Mouse (Mus musculus): ENCODE measurements around the gene Tmem136. TPM values are rescaled to one million over a fixed set of nuclear protein-coding genes. Genes with fewer than 3 reads are reported as not detected.
A peak's percentile ranks its signal among the peaks of the same experiment; 100 is the strongest.

The Tmem136 gene
- polyA plus RNA-seq, 1 experiment from 2014 or later = 13.6 TPM

GRCm38 (mm10) chr9:43107187-43107517 is 9.2 kb downstream of the Tmem136 start, which contains the start of gene Arhgef12:
Gene Arhgef12, minus strand, starts transcription at chr9:43107239.
- ATAC-seq (replicated peaks; ENCODE audit: insufficient number of reproducible peaks, low FRiP score, low TSS enrichment, low read depth) (no peak), DNase-seq (ENCODE audit: low spot score) (peak; percentile 67)
- peak within 1 kb of the TSS; percentile 63 for H3K4me2 ChIP-seq (ENCODE audit: low read depth, low read length)
- peak within 1 kb of the TSS; percentile 88 for H3K9ac ChIP-seq (replicated peaks; ENCODE audit: low read length)
- H3K4me3 ChIP-seq (ENCODE audit: low read depth, low read length) = peak within 1 kb of the TSS; percentile 64
- peak within 1 kb of the TSS; percentile 77 for H3K27ac ChIP-seq (replicated peaks; ENCODE audit: low read depth, low read length)
- 34% methylated on average over 10 of the region's 10 CpGs for WGBS
- H3K4me1 ChIP-seq (ENCODE audit: control insufficient read depth, insufficient read depth, low read length) = no peaks in the 10 kb centered on the region; the same call in 1 of the 2 replicates
- H3K27me3 ChIP-seq (ENCODE audit: control insufficient read depth, insufficient read depth, low read length) = no peaks in the 10 kb centered on the region
- no peaks in the 10 kb centered on the region for H3K9me3 ChIP-seq (replicated peaks; ENCODE audit: control insufficient read depth, low read length)
- no peaks in the 10 kb centered on the region for H3K36me3 ChIP-seq (replicated peaks; ENCODE audit: control insufficient read depth, insufficient read depth, low read depth, low read length)

DNA sequence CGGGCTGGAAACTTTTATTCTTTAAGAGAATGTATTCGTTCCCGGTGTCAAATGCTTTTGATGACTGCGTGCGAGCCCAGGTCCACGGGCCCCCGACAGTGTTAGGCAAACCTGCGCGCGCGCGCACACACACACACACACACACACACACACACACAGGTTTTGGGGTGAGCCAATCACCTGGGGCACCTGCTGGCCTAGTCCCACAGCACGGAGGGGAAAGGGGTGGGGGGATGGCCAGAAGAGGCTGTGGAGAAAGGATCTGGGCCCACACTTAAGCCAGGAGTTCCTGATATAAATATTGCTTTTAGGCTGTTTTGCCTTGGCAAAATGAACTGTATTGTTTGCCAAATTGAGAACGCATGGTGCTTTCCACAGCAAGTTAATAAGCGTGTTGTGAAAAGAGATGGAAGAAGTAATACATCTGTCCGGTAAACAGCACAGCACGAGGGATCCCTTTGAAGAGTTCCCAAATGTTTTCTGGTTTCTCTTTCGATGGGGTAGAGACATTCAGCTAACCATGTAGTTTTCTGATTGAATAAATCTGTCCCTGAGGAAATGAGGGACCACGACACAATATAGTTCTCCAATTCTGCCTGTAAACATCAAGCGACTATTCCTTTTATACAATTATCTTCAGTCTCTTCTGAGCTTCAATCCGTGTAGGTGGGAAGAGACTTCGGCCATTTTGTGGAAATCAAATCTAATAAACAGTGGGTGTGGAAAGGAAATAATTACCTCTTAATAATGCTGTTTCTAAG is 9.8 kb downstream of the Tmem136 start:
- peak overlapping the region; percentile 88 for H3K9ac ChIP-seq (replicated peaks; ENCODE audit: low read length)
- peak overlapping the region; percentile 64 for H3K4me3 ChIP-seq (ENCODE audit: low read depth, low read length)
- DNase-seq (ENCODE audit: low spot score) (no peak), ATAC-seq (replicated peaks; ENCODE audit: insufficient number of reproducible peaks, low FRiP score, low TSS enrichment, low read depth) (peak; percentile 35; the same call in 1 of the 2 replicates)
- H3K27me3 ChIP-seq (ENCODE audit: control insufficient read depth, insufficient read depth, low read length) = no peaks in the 10 kb centered on the region
- 0 out of 2 replicates have a peak overlapping the region, but pooled peaks have one; percentile 77 for H3K27ac ChIP-seq (replicated peaks; ENCODE audit: low read depth, low read length)
- no peaks in the 10 kb centered on the region for H3K9me3 ChIP-seq (replicated peaks; ENCODE audit: control insufficient read depth, low read length)
- 24% methylated on average over 22 of the region's 22 CpGs for WGBS
- peak overlapping the region; percentile 63 for H3K4me2 ChIP-seq (ENCODE audit: low read depth, low read length)
- no peaks in the 10 kb centered on the region; the same call in 1 of the 2 replicates for H3K4me1 ChIP-seq (ENCODE audit: control insufficient read depth, insufficient read depth, low read length)
- H3K36me3 ChIP-seq (replicated peaks; ENCODE audit: control insufficient read depth, insufficient read depth, low read depth, low read length) = no peaks in the 10 kb centered on the region

- H3K4me3 ChIP-seq (ENCODE audit: low read depth, low read length) = peak overlapping the region; percentile 64
- no peaks in the 10 kb centered on the region for H3K36me3 ChIP-seq (replicated peaks; ENCODE audit: control insufficient read depth, insufficient read depth, low read depth, low read length)
- peak overlapping the region; percentile 63 for H3K4me2 ChIP-seq (ENCODE audit: low read depth, low read length)
- ATAC-seq (replicated peaks; ENCODE audit: insufficient number of reproducible peaks, low FRiP score, low TSS enrichment, low read depth) (peak; percentile 82), DNase-seq (ENCODE audit: low spot score) (peak; percentile 96)
- WGBS = under 1% methylated on average over 82 of the region's 91 CpGs
- H3K9ac ChIP-seq (replicated peaks; ENCODE audit: low read length) = peak overlapping the region; percentile 88
- peak overlapping the region; percentile 77 for H3K27ac ChIP-seq (replicated peaks; ENCODE audit: low read depth, low read length)
- no peaks in the 10 kb centered on the region for H3K27me3 ChIP-seq (ENCODE audit: control insufficient read depth, insufficient read depth, low read length)
- H3K4me1 ChIP-seq (ENCODE audit: control insufficient read depth, insufficient read depth, low read length) = no peaks in the 10 kb centered on the region; the same call in 1 of the 2 replicates
- no peaks in the 10 kb centered on the region for H3K9me3 ChIP-seq (replicated peaks; ENCODE audit: control insufficient read depth, low read length)
Measured at GRCm38 (mm10) chr9:43105664-43106361, 10.6 kb downstream of the Tmem136 start.

DNA sequence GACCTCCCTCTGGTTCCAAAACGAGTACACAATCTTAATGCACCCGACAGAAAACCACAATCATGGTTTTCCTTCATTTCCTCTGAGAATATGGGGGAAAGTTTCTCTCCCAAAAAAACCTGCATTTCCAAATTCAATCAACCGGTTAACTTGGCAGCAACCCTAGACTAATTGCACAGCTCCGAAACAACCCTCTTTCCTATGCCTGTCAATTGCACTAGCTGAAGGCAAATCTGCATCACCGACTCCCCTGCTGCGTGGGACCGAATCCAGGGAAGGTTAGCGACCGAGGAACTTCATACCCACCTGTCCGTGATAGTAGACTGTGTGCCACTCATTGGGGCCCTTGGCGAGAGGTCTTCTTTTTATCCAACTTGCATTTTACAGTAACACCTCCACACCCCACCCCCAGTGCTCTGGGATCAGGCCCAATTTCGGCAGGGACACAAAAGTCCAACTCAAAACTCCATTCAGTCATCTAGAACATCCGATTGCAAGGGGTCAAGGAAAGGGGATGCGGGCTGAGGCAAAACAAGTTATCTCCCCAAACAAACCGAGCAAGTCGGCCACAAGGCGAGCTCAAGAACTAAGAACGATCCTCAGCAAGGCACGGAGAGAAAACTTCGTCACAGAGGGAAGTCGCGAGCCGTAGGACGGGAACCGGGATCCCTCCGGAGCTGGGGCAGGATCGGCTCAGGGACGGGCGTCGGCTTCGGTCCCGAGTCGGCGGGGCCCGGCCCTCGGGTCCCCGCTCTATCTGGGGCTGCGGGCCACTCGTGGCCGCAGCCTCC is 11.3 kb downstream of the Tmem136 start:
- peak; percentile 57 for DNase-seq (ENCODE audit: low spot score)
- peak overlapping the region; percentile 88 for H3K9ac ChIP-seq (replicated peaks; ENCODE audit: low read length)
- peak; percentile 3; the same call in 1 of the 2 replicates for ATAC-seq (replicated peaks; ENCODE audit: insufficient number of reproducible peaks, low FRiP score, low TSS enrichment, low read depth)
- WGBS = under 1% methylated on average over 40 of the region's 40 CpGs
- H3K4me3 ChIP-seq (ENCODE audit: low read depth, low read length) = peak overlapping the region; percentile 64
- H3K36me3 ChIP-seq (replicated peaks; ENCODE audit: control insufficient read depth, insufficient read depth, low read depth, low read length) = no peaks in the 10 kb centered on the region
- H3K4me1 ChIP-seq (ENCODE audit: control insufficient read depth, insufficient read depth, low read length) = no peaks in the 10 kb centered on the region; the same call in 1 of the 2 replicates
- H3K9me3 ChIP-seq (replicated peaks; ENCODE audit: control insufficient read depth, low read length) = no peaks in the 10 kb centered on the region
- peak overlapping the region; percentile 77 for H3K27ac ChIP-seq (replicated peaks; ENCODE audit: low read depth, low read length)
- peak overlapping the region; percentile 63 for H3K4me2 ChIP-seq (ENCODE audit: low read depth, low read length)
- H3K27me3 ChIP-seq (ENCODE audit: control insufficient read depth, insufficient read depth, low read length) = no peaks in the 10 kb centered on the region

GRCm38 (mm10) chr9:43104526-43104872 is 11.9 kb downstream of the Tmem136 start:
- Histone ChIP-seq H3K27me3 (ENCODE audit: control insufficient read depth, insufficient read depth, low read length) (no peaks in the 10 kb centered on the region), H3K9ac (replicated peaks; ENCODE audit: low read length) (peak overlapping the region; percentile 88), H3K9me3 (replicated peaks; ENCODE audit: control insufficient read depth, low read length) (no peaks in the 10 kb centered on the region), H3K4me3 (ENCODE audit: low read depth, low read length) (peak overlapping the region; percentile 64), H3K4me1 (ENCODE audit: control insufficient read depth, insufficient read depth, low read length) (no peaks in the 10 kb centered on the region; the same call in 1 of the 2 replicates), H3K4me2 (ENCODE audit: low read depth, low read length) (peak overlapping the region; percentile 63), H3K27ac (replicated peaks; ENCODE audit: low read depth, low read length) (no peak overlapping the region), H3K36me3 (replicated peaks; ENCODE audit: control insufficient read depth, insufficient read depth, low read depth, low read length) (no peaks in the 10 kb centered on the region)
- 3% methylated on average over 4 of the region's 4 CpGs for WGBS
- DNase-seq (ENCODE audit: low spot score) (no peak), ATAC-seq (replicated peaks; ENCODE audit: insufficient number of reproducible peaks, low FRiP score, low TSS enrichment, low read depth) (no peak)

- Histone ChIP-seq H3K4me1 (ENCODE audit: control insufficient read depth, insufficient read depth, low read length) (no peaks in the 10 kb centered on the region; the same call in 1 of the 2 replicates), H3K4me3 (ENCODE audit: low read depth, low read length) (peak overlapping the region; percentile 64), H3K27me3 (ENCODE audit: control insufficient read depth, insufficient read depth, low read length) (no peaks in the 10 kb centered on the region), H3K36me3 (replicated peaks; ENCODE audit: control insufficient read depth, insufficient read depth, low read depth, low read length) (no peaks in the 10 kb centered on the region), H3K4me2 (ENCODE audit: low read depth, low read length) (peak overlapping the region; percentile 63), H3K9ac (replicated peaks; ENCODE audit: low read length) (no peak overlapping the region; the same call in 1 of the 2 replicates), H3K27ac (replicated peaks; ENCODE audit: low read depth, low read length) (no peak overlapping the region), H3K9me3 (replicated peaks; ENCODE audit: control insufficient read depth, low read length) (no peaks in the 10 kb centered on the region)
- peak; percentile 27 for DNase-seq (ENCODE audit: low spot score)
- 36% methylated on average over 4 of the region's 4 CpGs for WGBS
- ATAC-seq (replicated peaks; ENCODE audit: insufficient number of reproducible peaks, low FRiP score, low TSS enrichment, low read depth) = no peak
Measured at GRCm38 (mm10) chr9:43103675-43104299, 12.6 kb downstream of the Tmem136 start.

GRCm38 (mm10) chr9:43102931-43103330 is 13.4 kb downstream of the Tmem136 start:
- no peak for DNase-seq (ENCODE audit: low spot score)
- peak overlapping the region; percentile 20 for H3K4me2 ChIP-seq (ENCODE audit: low read depth, low read length)
- no peak for ATAC-seq (replicated peaks; ENCODE audit: insufficient number of reproducible peaks, low FRiP score, low TSS enrichment, low read depth)
- H3K36me3 ChIP-seq (replicated peaks; ENCODE audit: control insufficient read depth, insufficient read depth, low read depth, low read length) = no peaks in the 10 kb centered on the region
- no peaks in the 10 kb centered on the region; the same call in 1 of the 2 replicates for H3K4me1 ChIP-seq (ENCODE audit: control insufficient read depth, insufficient read depth, low read length)
- no peaks in the 10 kb centered on the region for H3K27me3 ChIP-seq (ENCODE audit: control insufficient read depth, insufficient read depth, low read length)
- no peak overlapping the region for H3K27ac ChIP-seq (replicated peaks; ENCODE audit: low read depth, low read length)
- H3K9me3 ChIP-seq (replicated peaks; ENCODE audit: control insufficient read depth, low read length) = no peaks in the 10 kb centered on the region
- H3K4me3 ChIP-seq (ENCODE audit: low read depth, low read length) = 0 out of 2 replicates have a peak overlapping the region, but pooled peaks have one; percentile 9
- WGBS = 90% methylated on average over 2 of the region's 2 CpGs
- 0 out of 2 replicates have a peak overlapping the region, but pooled peaks have one; percentile 18 for H3K9ac ChIP-seq (replicated peaks; ENCODE audit: low read length)

Measured in embryonic facial prominence, embryonic 11.5 days (tissue).